Mouse (Mus musculus): ENCODE data around the gene Clpp.

Clpp gene

DNA sequence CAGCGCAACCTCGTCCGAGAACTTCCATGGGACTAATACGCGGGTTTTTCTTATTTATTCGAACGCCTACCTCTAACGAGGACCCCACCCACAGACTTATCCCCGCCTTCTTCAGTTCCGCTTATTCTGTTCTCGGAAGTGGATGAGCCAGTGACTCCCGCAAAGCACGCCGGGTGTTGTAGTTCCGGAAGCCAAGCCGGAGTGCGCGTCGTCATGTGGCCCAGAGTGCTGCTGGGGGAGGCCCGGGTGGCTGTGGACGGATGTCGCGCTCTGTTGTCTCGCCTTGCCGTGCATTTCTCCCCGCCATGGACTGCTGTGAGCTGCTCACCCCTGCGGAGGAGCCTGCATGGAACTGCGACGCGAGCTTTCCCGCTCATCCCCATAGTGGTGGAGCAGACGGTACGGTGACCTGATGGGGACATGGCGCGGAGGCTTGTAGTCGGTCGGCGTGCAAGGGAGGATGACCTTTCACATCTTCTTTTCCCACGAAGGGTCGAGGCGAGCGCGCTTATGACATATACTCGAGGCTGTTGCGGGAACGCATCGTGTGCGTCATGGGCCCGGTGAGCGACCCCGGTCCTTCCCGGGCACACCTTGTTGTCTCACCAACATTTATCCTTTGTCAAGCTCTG is at the start of gene Clpp:
Gene Clpp, plus strand, starts transcription at position 191 of the 632 bp plus-strand sequence.
- DNase-seq = peak; percentile 97

DNA sequence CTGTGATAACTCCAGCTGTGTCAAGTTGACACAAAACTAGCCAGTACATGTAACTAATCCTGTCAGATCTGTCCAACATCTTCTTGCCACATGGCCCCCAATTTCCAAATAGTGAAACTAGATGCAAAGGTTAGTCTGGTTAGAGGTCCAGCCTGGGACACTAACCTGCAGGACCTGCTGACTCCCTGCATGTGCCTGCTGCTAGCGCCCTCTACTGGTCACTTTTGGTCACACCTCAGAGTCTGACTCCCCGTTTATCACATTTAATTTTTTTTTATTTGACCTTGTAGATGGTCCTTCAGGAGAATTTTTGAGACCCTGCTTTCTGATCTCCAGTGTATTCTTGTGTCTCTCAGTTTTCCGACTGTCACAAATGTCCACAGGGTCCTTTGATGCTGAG is 39.2 kb upstream of the Clpp start:
- DNase-seq = no peak

DNA sequence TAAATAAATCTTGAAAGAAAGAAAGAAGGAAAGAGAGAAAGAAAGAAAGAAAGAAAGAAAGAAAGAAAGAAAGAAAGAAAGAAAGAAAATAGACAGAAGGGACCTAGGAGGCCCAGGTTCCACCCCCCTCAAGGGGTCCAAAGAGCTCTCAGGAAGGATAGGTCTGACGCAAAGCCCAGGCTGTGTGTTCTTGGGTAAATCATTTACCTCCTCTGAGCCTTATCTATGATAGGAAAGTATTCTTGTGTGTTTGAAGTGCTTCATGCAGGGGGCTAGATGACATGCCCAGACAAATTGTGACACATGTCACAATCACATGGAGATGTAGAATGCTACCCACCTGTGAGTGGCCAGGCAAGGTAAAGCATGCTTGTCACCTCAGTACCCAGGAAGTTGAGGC is 37.5 kb upstream of the Clpp start:
- no peak for DNase-seq

DNA sequence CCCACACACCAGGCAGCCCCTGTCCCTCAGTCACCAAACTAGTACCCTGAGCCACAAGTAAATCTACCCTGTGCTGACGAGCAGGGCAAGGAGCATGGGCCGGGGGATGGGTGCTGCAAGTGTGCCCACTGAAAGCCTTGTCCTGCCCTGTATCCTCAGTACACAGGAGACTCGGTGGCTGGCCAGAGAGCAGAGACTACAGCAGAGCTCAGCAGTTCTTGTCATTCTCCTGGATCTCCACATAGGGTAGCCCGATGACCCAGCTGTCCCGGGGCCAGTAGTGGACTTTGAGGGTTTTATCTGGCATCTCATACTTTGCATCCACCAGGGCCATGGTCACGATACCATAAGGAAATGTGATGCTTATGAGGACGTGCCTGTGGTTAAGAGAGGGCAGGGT is 35.2 kb upstream of the Clpp start:
- DNase-seq = no peak

- no peak for DNase-seq
Measured at GRCm38 (mm10) chr17:56957763-56958429, 32.2 kb upstream of the Clpp start.

- DNase-seq = no peak
Measured at GRCm38 (mm10) chr17:56958667-56959066, 31.4 kb upstream of the Clpp start.

GRCm38 (mm10) chr17:56961880-56962279 is 28.2 kb upstream of the Clpp start:
- DNase-seq = no peak

GRCm38 (mm10) chr17:56962642-56963405 is 27.3 kb upstream of the Clpp start:
- no peak for DNase-seq

- DNase-seq = no peak
Measured at GRCm38 (mm10) chr17:56963646-56964045, 26.5 kb upstream of the Clpp start.

DNA sequence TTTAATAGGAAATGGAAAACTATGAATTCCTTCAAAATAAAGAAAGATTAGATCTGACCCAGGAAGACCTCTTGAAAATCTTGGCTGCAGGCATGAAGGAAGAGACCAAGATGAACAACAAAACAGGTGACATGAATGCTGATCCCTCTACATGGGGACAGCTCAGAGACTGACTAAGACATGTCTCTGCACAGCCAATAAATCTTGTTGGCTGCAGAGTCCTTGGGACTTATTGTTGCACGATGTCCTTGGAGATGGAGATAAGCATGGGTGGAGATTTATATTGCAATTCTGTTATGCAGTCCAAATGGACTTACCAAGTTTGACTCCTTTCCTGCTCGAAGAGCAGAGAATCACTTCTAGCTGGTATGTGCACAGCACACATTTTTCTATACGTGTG is 20.8 kb upstream of the Clpp start:
- no peak for DNase-seq

DNA sequence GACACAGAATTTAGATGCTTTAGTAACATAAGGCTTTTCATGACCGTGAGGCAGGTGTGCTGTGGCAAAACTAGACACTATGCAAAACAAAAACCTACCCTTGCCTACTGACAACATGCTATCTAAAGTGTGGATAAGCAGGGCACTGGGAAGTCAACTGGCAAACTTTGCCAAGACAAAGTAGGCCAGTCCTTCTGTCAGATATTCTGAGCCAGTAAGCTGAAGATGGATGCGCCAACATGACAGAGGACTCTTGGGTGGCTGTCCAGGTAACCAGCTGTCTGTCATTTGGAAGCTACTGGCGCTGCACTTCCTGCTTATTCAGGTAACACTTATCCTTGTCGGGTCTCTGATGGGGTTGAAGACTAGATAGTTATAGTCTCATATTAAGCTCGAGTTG is 20.0 kb upstream of the Clpp start:
- DNase-seq = no peak

GRCm38 (mm10) chr17:56973956-56974707 is 16.0 kb upstream of the Clpp start:
- no peak for DNase-seq

- DNase-seq = no peak
Measured at GRCm38 (mm10) chr17:56974708-56975240, 15.3 kb upstream of the Clpp start.

- no peak for DNase-seq
Measured at GRCm38 (mm10) chr17:56975391-56975790, 14.7 kb upstream of the Clpp start.

- no peak for DNase-seq
Measured at GRCm38 (mm10) chr17:56976531-56977390, 13.3 kb upstream of the Clpp start.

GRCm38 (mm10) chr17:56979524-56979923 is 10.6 kb upstream of the Clpp start:
- DNase-seq = no peak

GRCm38 (mm10) chr17:56981049-56981448 is 9.1 kb upstream of the Clpp start:
- DNase-seq = no peak

- no peak for DNase-seq
Measured at GRCm38 (mm10) chr17:56982013-56982412, 8.1 kb upstream of the Clpp start, which contains the start of gene Acer1. Gene Acer1 (minus strand): TSS chr17:56982126.

DNA sequence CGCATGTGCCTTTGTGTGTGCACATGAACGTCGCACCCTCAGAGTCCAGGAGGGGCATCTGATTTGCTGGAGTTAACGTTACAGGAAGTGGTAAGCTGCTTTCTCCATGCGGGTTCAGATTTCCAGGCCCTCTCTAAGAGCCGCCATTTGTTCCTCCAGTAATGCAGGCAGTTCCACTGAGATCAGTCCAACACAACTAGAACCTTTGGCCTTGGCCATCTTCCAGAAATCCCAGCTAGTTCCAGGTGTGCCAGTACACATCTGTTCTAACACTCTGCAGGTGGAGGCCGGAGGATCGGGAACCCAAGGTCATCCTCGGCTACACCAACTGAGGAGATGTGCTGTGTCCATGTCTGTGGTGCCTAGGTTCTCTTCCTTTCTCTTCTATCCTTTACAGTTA is 5.2 kb upstream of the Clpp start:
- DNase-seq = no peak

GRCm38 (mm10) chr17:56985656-56986055 is 4.4 kb upstream of the Clpp start:
- no peak for DNase-seq

GRCm38 (mm10) chr17:56986105-56986805 is 3.9 kb upstream of the Clpp start:
- DNase-seq = no peak
